Mouse (Mus musculus) cerebellum, adult 18-20 months (tissue): ENCODE data around the gene Bcl9l.

Experiments
- DNase-seq, 2 experiments: peaks; one replicate each; pipeline ENCODE4 v3.0.0; 2021

The Bcl9l gene

GRCm38 (mm10) chr9:44497624-44498377 is 15.2 kb downstream of the Bcl9l start:
- DNase-seq = peak; percentile 30 to 39

- DNase-seq = peak; percentile 71 to 77
Measured at GRCm38 (mm10) chr9:44498421-44499355, 16.1 kb downstream of the Bcl9l start.

- peak; percentile 71 to 77 for DNase-seq
Measured at GRCm38 (mm10) chr9:44499356-44500162, 16.9 kb downstream of the Bcl9l start.

GRCm38 (mm10) chr9:44500163-44500533 is 17.5 kb downstream of the Bcl9l start:
- peak; percentile 8 to 37 for DNase-seq

GRCm38 (mm10) chr9:44500638-44501175 is 18.1 kb downstream of the Bcl9l start:
- DNase-seq = peak; percentile 10 to 27

- peak in 1 of 2 experiments; percentile 18 for DNase-seq
Measured at GRCm38 (mm10) chr9:44501206-44501879, 18.7 kb downstream of the Bcl9l start.

GRCm38 (mm10) chr9:44502006-44502405 is 19.4 kb downstream of the Bcl9l start:
- DNase-seq = peak; percentile 89 to 93

- peak in 1 of 2 experiments; percentile 38 for DNase-seq
Measured at GRCm38 (mm10) chr9:44504893-44505823, 22.5 kb downstream of the Bcl9l start.

GRCm38 (mm10) chr9:44505824-44506467 is 23.3 kb downstream of the Bcl9l start:
- peak; percentile 47 to 51 for DNase-seq

GRCm38 (mm10) chr9:44506566-44506965 is 23.9 kb downstream of the Bcl9l start:
- peak in 1 of 2 experiments; percentile 11 for DNase-seq

GRCm38 (mm10) chr9:44507345-44507744 is 24.7 kb downstream of the Bcl9l start:
- peak in 1 of 2 experiments; percentile 18 for DNase-seq

GRCm38 (mm10) chr9:44508124-44508619 is 25.5 kb downstream of the Bcl9l start:
- DNase-seq = peak in 1 of 2 experiments; percentile 18

GRCm38 (mm10) chr9:44508721-44509486 is 26.3 kb downstream of the Bcl9l start:
- peak in 1 of 2 experiments; percentile 28 for DNase-seq

GRCm38 (mm10) chr9:44509487-44510354 is 27.1 kb downstream of the Bcl9l start:
- peak; percentile 88 to 90 for DNase-seq

GRCm38 (mm10) chr9:44510355-44510871 is 27.8 kb downstream of the Bcl9l start:
- DNase-seq = peak in 1 of 2 experiments; percentile 38

GRCm38 (mm10) chr9:44510872-44511601 is 28.4 kb downstream of the Bcl9l start:
- peak; percentile 62 to 63 for DNase-seq
